Mouse (Mus musculus): ENCODE measurements around the gene Gm44790. TPM values are rescaled to one million over a fixed set of nuclear protein-coding genes. Genes with fewer than 3 reads are reported as not detected.

Gm44790 gene
- polyA plus RNA-seq, 1 experiment, result not detected

GRCm38 (mm10) chr6:86433696-86434095 lies 7.2 kb downstream of the Gm44790 start:
- Histone ChIP-seq H3K9me3 (replicated peaks; ENCODE audit: control insufficient read depth, insufficient read depth, low read length, poor library complexity, severe bottlenecking) (no peaks in the 10 kb centered on the region), H3K9ac (ENCODE audit: low read depth, poor library complexity, severe bottlenecking) (no peak overlapping the region), H3K36me3 (ENCODE audit: control insufficient read depth, insufficient read depth, low read length, poor library complexity, severe bottlenecking) (peaks cover 10% of the 10 kb centered on the region), H3K4me3 (ENCODE audit: low read depth, low read length) (no peak overlapping the region), H3K4me1 (ENCODE audit: control insufficient read depth, insufficient read depth, low read length) (no peaks in the 10 kb centered on the region), H3K27ac (ENCODE audit: insufficient read depth, low read length) (no peak overlapping the region), H3K27me3 (ENCODE audit: control insufficient read depth, insufficient read depth, low read length, poor library complexity, severe bottlenecking) (no peaks in the 10 kb centered on the region)
- no peak for TF ChIP-seq CTCF (IDR thresholded peaks at IDR 0.05; ENCODE audit: low read depth, low read length)

GRCm38 (mm10) chr6:86437711-86438110 lies 11.3 kb downstream of the Gm44790 start:
- Histone ChIP-seq H3K27me3 (ENCODE audit: control insufficient read depth, insufficient read depth, low read length, poor library complexity, severe bottlenecking) (no peaks in the 10 kb centered on the region), H3K27ac (ENCODE audit: insufficient read depth, low read length) (peak overlapping the region; percentile 60; the same call in 1 of the 2 replicates), H3K36me3 (ENCODE audit: control insufficient read depth, insufficient read depth, low read length, poor library complexity, severe bottlenecking) (peaks cover 8% of the 10 kb centered on the region), H3K4me3 (ENCODE audit: low read depth, low read length) (peak overlapping the region; percentile 97), H3K9me3 (replicated peaks; ENCODE audit: control insufficient read depth, insufficient read depth, low read length, poor library complexity, severe bottlenecking) (no peaks in the 10 kb centered on the region), H3K9ac (ENCODE audit: low read depth, poor library complexity, severe bottlenecking) (peak overlapping the region; percentile 67), H3K4me1 (ENCODE audit: control insufficient read depth, insufficient read depth, low read length) (no peaks in the 10 kb centered on the region)
- TF ChIP-seq CTCF (IDR thresholded peaks at IDR 0.05; ENCODE audit: low read depth, low read length), result peak; percentile 19
- TF ChIP-seq EP300 (IDR thresholded peaks at IDR 0.05; ENCODE audit: insufficient read depth, low read depth, low read length), result no peak

- Histone ChIP-seq H3K4me1 (ENCODE audit: control insufficient read depth, insufficient read depth, low read length) (no peaks in the 10 kb centered on the region), H3K27ac (ENCODE audit: insufficient read depth, low read length) (peak within 1 kb of the TSS; percentile 89), H3K27me3 (ENCODE audit: control insufficient read depth, insufficient read depth, low read length, poor library complexity, severe bottlenecking) (no peaks in the 10 kb centered on the region), H3K36me3 (ENCODE audit: control insufficient read depth, insufficient read depth, low read length, poor library complexity, severe bottlenecking) (0 out of 2 replicates have a peak, but pooled peaks cover 2% of the 10 kb centered on the region), H3K9me3 (replicated peaks; ENCODE audit: control insufficient read depth, insufficient read depth, low read length, poor library complexity, severe bottlenecking) (no peaks in the 10 kb centered on the region), H3K4me3 (ENCODE audit: low read depth, low read length) (peak within 1 kb of the TSS; percentile 97), H3K9ac (ENCODE audit: low read depth, poor library complexity, severe bottlenecking) (peak within 1 kb of the TSS; percentile 67)
- no peak for TF ChIP-seq EP300 (IDR thresholded peaks at IDR 0.05; ENCODE audit: insufficient read depth, low read depth, low read length)
- no peak for TF ChIP-seq CTCF (IDR thresholded peaks at IDR 0.05; ENCODE audit: low read depth, low read length)
These were observed 12.0 kb downstream of the Gm44790 start, which contains the start of gene C87436 for GRCm38 (mm10) chr6:86438272-86439118. Gene C87436, plus strand, starts transcription at chr6:86438374.

DNA sequence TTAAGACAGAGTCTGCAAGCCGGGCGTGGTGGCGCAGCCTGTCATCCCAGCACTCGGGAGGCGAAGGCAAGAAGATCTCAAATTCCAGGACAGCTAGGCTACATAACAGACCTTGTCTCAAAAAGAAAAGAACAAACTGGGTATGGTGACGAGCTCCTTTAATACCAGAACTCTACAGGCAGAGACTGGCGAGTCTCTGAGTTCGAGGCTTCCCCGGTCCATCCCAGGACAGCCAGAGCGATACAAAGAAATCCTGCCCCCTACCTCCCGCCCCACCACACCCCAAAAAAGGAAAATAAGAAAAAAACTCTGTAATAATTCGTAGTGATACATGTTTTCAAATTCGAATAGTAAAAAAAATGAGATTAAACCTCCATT lies 12.7 kb downstream of the Gm44790 start:
- Histone ChIP-seq H3K9me3 (replicated peaks; ENCODE audit: control insufficient read depth, insufficient read depth, low read length, poor library complexity, severe bottlenecking) (no peaks in the 10 kb centered on the region), H3K36me3 (ENCODE audit: control insufficient read depth, insufficient read depth, low read length, poor library complexity, severe bottlenecking) (peaks cover 2% of the 10 kb centered on the region; the same call in 1 of the 2 replicates), H3K4me1 (ENCODE audit: control insufficient read depth, insufficient read depth, low read length) (no peaks in the 10 kb centered on the region), H3K27ac (ENCODE audit: insufficient read depth, low read length) (peak overlapping the region; percentile 46), H3K9ac (ENCODE audit: low read depth, poor library complexity, severe bottlenecking) (peak overlapping the region; percentile 67), H3K4me3 (ENCODE audit: low read depth, low read length) (peak overlapping the region; percentile 97), H3K27me3 (ENCODE audit: control insufficient read depth, insufficient read depth, low read length, poor library complexity, severe bottlenecking) (no peaks in the 10 kb centered on the region)
- TF ChIP-seq POLR2A (IDR thresholded peaks at IDR 0.05; ENCODE audit: insufficient read depth, low read length) (no peak), CTCF (IDR thresholded peaks at IDR 0.05; ENCODE audit: low read depth, low read length) (no peak), EP300 (IDR thresholded peaks at IDR 0.05; ENCODE audit: insufficient read depth, low read depth, low read length) (no peak)

- H3K27me3 ChIP-seq (ENCODE audit: control insufficient read depth, insufficient read depth, low read length, poor library complexity, severe bottlenecking), result no peaks in the 10 kb centered on the region
- no peak overlapping the region for H3K27ac ChIP-seq (ENCODE audit: insufficient read depth, low read length)
- no peaks in the 10 kb centered on the region for H3K9me3 ChIP-seq (replicated peaks; ENCODE audit: control insufficient read depth, insufficient read depth, low read length, poor library complexity, severe bottlenecking)
- peaks cover 2% of the 10 kb centered on the region; the same call in 1 of the 2 replicates for H3K36me3 ChIP-seq (ENCODE audit: control insufficient read depth, insufficient read depth, low read length, poor library complexity, severe bottlenecking)
- no peaks in the 10 kb centered on the region for H3K4me1 ChIP-seq (ENCODE audit: control insufficient read depth, insufficient read depth, low read length)
- TF ChIP-seq POLR2A (IDR thresholded peaks at IDR 0.05; ENCODE audit: insufficient read depth, low read length) (no peak), CTCF (IDR thresholded peaks at IDR 0.05; ENCODE audit: low read depth, low read length) (no peak), EP300 (IDR thresholded peaks at IDR 0.05; ENCODE audit: insufficient read depth, low read depth, low read length) (no peak)
- H3K4me3 ChIP-seq (ENCODE audit: low read depth, low read length), result no peak overlapping the region; the same call in 1 of the 2 replicates
- peak overlapping the region; percentile 67 for H3K9ac ChIP-seq (ENCODE audit: low read depth, poor library complexity, severe bottlenecking)
These were observed 13.1 kb downstream of the Gm44790 start for GRCm38 (mm10) chr6:86439531-86439930.

GRCm38 (mm10) chr6:86441571-86441970 lies 15.1 kb downstream of the Gm44790 start:
- TF ChIP-seq CTCF (IDR thresholded peaks at IDR 0.05; ENCODE audit: low read depth, low read length), result no peak
- TF ChIP-seq POLR2A (IDR thresholded peaks at IDR 0.05; ENCODE audit: insufficient read depth, low read length), result no peak
- no peak for TF ChIP-seq EP300 (IDR thresholded peaks at IDR 0.05; ENCODE audit: insufficient read depth, low read depth, low read length)
- no peaks in the 10 kb centered on the region for H3K27me3 ChIP-seq (ENCODE audit: control insufficient read depth, insufficient read depth, low read length, poor library complexity, severe bottlenecking)
- peaks cover 10% of the 10 kb centered on the region; the same call in 1 of the 2 replicates for H3K36me3 ChIP-seq (ENCODE audit: control insufficient read depth, insufficient read depth, low read length, poor library complexity, severe bottlenecking)

More at GRCm38 (mm10) chr6:86441571-86441970, 15.1 kb downstream of the Gm44790 start:
- no peak overlapping the region for H3K4me3 ChIP-seq (ENCODE audit: low read depth, low read length)
- H3K9me3 ChIP-seq (replicated peaks; ENCODE audit: control insufficient read depth, insufficient read depth, low read length, poor library complexity, severe bottlenecking), result no peaks in the 10 kb centered on the region
- H3K4me1 ChIP-seq (ENCODE audit: control insufficient read depth, insufficient read depth, low read length), result no peaks in the 10 kb centered on the region
- no peak overlapping the region for H3K9ac ChIP-seq (ENCODE audit: low read depth, poor library complexity, severe bottlenecking)
- no peak overlapping the region for H3K27ac ChIP-seq (ENCODE audit: insufficient read depth, low read length)

All from ES-Bruce4 (cell line).